Mouse (Mus musculus) stomach, postnatal 0 days (tissue): ENCODE measurements around the gene Vps37c.

Source experiments
- CTCF ChIP-seq: IDR thresholded peaks from 2 replicates; pipeline ENCODE4 v1.5.1; 2016; ENCODE audit warnings: antibody characterized with exemption, low read depth, mild to moderate bottlenecking, moderate library complexity
- EP300 ChIP-seq: optimal IDR thresholded peaks from 2 replicates; pipeline ENCODE3; 2016; ENCODE audit warnings: antibody characterized with exemption

GRCm38 (mm10) chr19:10677915-10678771 is 10.4 kb upstream of the Vps37c start, which contains the start of gene Pga5:
- TF ChIP-seq CTCF, result peak; percentile 93
- TF ChIP-seq EP300, result no peak
